Mouse (Mus musculus) hindlimb bud, embryonic 11.5 days (tissue): ENCODE measurements around the gene Tbc1d12.

Experiments
- DNase-seq: peaks from one replicate; pipeline ENCODE4 v3.0.0-alpha.2; 2012; ENCODE audit warnings: low read depth, low spot score; ENCODE audit errors: extremely low spot score

The Tbc1d12 gene

DNA sequence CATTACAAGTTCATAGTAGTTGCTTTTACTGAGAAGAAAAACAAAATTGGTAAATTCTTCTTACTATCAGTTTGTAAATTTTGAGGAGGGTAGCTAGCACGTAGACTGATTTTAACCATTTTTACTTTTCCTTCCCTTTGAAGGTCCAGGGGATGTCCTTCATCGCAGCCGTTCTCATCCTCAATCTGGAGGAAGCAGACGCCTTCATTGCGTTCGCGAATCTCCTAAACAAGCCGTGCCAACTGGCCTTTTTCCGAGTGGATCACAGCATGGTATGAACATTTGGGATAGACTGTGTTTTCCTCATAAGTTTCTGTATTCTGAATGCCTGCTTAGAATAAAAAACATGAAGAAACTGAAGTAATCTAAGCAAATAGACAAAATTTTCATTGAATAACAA, 77.4 kb downstream of the Tbc1d12 start:
- no peak for DNase-seq

DNA sequence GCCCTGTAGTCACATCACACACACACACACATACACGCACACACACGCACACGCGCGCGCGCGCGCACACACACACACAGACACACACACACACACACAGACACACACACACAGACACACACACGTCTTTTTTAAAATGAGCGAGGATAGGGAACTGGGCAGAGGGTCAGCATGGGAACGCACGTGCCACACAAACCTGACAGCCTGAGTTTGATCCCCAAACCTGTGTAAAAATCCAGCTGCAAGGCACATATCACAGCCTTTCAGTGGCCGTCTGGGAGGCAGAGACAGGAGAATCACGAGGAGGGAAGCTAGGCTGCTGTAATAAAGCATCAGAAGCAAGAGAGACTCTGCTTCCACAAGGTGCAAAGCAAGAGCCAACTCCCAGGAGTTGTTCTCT, 78.5 kb downstream of the Tbc1d12 start:
- DNase-seq: no peak

DNA sequence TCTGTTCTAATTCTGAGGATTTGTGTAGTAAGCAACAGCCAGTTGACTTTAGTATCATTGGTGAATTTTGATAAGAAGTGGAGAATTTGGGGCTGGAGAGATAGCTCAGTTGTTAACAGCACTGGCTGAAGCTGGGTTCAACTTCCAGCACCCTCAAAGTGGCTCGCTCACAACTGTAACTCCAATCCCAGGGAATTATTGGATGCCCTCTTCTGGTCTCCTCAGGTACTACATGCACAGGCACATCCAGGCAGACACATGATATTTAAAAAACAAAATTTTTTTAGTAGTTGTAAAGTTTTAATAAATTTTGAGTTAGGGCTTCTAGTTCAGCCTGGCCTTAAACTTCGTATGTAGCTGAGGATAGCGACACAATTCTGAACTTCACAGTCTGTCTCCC, 79.3 kb downstream of the Tbc1d12 start:
- no peak for DNase-seq

DNA sequence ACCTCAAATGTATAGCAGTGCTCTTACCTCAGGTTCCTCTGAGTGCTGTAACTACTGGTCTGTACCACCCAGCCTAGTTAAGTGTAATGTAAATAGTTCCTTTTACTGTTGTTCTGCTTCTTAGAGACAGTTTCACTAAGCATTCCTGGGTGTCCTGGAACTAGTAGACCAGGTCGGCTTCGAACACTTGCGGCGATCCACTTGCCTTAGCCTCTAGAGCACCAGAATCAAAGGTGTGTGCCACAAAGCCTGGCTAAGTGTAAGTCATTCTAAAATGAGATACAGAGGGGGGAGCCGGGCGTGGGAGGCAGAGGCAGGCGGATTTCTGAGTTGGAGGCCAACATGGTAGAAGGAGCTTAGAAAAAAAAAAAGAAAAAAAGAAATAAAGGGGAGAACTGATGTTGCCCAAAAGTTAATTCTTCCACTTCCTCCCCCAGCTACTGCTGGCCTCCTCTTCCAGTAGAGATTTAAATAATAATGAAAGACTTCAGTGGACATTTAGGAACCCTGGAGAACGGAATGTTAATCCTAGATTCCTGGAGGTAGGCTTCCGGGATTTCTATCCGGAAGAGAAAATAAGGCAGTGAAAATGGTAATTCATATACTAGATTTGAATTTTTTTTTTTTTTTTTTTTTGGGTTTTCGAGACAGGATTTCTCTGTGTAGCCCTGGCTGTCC, 92.2 kb downstream of the Tbc1d12 start:
- no peak for DNase-seq

DNA sequence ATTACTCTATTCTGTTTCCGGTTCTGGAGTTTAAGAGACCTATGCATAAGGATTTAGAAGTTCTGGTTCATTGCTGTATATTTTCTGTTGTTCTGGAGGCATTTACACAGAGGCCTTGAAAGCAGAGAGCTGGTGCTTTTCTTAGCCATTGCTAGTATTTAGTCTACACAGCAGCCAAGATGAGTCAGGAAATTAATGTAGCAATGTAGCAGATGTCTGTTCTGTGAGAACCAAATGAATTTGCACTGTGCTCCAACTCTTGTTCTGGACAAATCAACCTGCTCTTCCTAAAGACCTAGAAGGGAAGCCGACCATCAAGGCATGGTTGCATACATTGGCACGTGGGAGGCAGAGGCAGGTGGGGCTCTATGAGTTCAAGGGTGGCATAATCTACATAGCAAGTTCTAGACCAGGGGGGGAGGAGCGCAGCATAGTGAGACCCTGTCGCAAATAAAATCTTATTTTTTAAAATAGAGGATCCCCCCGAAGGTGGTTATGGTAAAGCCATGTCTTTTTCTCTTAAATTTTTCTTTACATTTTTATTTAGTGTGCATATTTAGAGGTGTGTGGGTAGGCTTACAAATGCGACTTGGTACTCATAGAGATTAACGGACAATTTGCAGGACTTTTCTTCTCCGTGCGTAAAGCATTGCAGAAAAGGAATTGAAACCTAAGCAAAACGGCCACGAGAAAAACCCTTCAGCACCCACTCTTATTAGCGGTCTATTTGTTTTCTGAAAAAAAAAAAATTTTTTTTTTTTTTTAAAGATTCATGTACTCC, 93.3 kb downstream of the Tbc1d12 start:
- no peak for DNase-seq

DNA sequence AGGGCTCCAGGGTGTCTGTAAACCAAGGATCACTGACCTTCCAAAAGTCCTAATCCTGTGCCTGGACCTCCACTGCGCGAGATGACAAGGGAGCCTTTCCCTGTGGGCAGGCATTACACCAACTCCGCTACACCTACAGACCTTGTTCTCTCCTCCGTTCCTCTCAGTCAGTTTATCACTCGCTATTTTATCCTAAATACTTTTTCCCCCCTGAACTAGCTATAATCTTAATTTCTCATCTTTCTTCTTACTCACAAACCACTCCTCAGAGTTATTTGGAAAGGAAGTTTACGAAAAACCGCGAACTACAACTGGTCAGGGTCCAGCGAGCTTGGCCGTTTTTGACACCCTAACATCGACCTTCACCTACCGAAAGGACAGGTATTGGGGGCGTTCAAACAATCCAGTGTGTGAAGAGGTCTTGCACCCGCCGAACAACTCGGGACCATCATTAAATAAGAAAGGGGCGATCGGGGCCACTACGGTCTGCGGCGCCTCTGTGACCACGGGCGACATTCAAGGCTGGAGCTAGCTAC, 93.9 kb downstream of the Tbc1d12 start:
- DNase-seq: no peak

DNA sequence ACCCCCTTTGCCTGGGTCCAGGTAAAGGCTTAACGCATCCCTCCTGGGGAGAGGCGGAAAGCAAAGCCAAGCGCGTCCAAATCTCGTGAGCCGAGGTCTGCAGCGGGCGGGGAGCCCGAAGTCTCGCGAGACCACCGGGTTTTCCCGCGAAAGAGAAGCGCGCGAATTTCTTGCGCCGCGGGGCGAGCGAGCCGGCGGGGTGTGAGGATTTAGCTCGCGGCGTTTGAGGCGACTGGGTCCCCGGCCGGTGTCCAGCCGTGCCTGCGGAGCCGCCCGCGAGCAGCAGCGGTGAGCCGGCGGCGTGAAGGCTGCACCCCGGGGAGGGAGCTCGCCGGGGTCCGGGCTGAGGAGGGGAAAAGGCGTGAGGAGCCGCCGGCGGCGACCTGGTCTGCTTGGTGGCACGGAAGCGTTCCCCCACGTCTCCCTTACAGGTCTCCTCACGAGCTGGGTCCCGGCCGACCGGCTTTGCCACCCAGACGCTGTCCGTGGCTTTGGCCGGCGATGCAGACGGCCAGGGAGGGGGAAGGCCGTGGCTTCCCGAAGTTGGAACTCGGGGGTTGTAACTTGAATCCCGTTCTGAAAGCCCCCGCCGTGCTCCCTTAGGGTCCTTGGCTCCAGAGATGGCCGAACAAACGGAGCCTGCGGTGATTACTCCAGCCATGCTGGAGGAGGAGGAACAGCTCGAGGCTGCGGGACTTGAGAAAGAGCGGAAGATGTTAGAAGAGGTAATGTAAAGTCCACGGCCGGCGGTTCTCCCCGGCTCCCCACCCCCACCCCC, 94.6 kb downstream of the Tbc1d12 start, which contains the start of gene Hells:
TSS of gene Hells (plus strand) at position 128 of the 778 bp plus-strand sequence.
- DNase-seq: peak; percentile 72

DNA sequence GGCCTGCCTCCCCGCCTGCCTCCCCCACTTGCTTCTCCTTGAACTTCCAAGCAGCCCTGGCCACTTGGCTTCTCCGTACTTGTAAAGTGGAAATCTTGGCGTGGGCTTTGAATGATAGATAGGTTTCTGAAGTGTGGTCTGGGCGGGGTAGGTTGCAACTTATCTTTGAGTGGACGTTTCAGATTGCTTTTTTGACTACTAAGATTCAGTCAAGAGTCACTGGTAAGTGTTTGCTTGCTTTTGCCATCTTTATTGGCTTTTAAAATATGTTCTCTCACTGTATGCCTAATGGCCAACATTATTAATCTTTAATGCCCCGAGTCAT, 95.1 kb downstream of the Tbc1d12 start:
- no peak for DNase-seq

DNA sequence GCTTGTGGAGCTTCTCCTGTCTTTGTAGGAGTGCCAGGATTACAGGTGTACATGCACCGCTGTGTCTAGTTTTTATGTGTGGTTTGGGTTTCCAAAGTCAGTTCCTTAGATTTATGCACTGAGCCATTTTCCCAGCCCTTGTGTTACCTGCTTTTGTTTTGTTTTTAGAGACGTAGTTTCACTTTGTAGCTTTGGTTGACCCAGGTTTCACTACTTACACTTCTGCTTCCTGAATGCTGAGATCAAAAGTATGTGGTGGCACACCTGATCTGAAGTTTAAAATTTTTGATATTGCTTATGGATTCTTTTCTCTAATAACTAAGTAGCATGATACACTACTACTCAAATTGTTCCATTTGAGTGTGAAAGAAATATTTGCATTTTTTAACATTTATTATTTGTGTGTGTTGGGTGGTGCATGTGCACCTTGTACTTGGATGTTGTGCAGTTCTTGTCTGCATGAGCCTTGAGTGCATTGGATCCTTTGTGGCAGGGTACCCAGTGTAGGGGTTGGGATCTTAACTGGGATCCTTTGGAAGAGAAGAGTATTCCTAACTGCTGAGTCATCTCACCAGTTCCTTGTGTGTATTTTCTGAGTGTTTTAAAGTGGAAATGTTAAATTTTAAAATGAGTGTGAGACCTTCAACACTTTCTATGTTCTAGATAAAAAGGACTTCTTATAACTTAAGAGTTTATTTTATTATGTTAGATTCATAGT, 108.4 kb downstream of the Tbc1d12 start:
- no peak for DNase-seq
